Mouse (Mus musculus): ENCODE measurements around the gene Slc35e4. TPM values are rescaled to one million over a fixed set of nuclear protein-coding genes. Genes with fewer than 3 reads are reported as not detected.

The Slc35e4 gene
- total RNA-seq, 2 experiments from 2014 or later, result 18.4 to 19.6 TPM

- Histone ChIP-seq H3K4me3 (no peak overlapping the region), H3K27ac (no peak overlapping the region)
- intact Hi-C loops (cut with DNase I), result loop anchor here (2.0 kb wide), 1 partner anchor 19 kb away; no protein-coding TSS in a partner anchor
- no peak for DNase-seq
- no peak for TF ChIP-seq CTCF (IDR thresholded peaks at IDR 0.05)
Observed at GRCm38 (mm10) chr11:3893970-3894369, 20.5 kb downstream of the Slc35e4 start.

GRCm38 (mm10) chr11:3887331-3887730, 27.1 kb downstream of the Slc35e4 start:
- TF ChIP-seq CTCF (IDR thresholded peaks at IDR 0.05), result no peak
- no peak overlapping the region for H3K4me3 ChIP-seq
- no peak for DNase-seq
- H3K27ac ChIP-seq, result no peak overlapping the region
- intact Hi-C loops (cut with DNase I), result no loop called here

- Histone ChIP-seq H3K4me3 (no peak overlapping the region), H3K27ac (no peak overlapping the region)
- intact Hi-C loops (cut with DNase I), result loop anchor here (5.0 kb wide), 1 partner anchor 76 kb away; no protein-coding TSS in a partner anchor
- no peak for TF ChIP-seq CTCF (IDR thresholded peaks at IDR 0.05)
- no peak for DNase-seq
Observed at GRCm38 (mm10) chr11:3883711-3884110, 30.8 kb downstream of the Slc35e4 start.

- intact Hi-C loops (cut with DNase I), result loop anchor here (5.0 kb wide), 2 partner anchors 37 to 73 kb away; no protein-coding TSS in a partner anchor
- Histone ChIP-seq H3K4me3 (no peak overlapping the region), H3K27ac (no peak overlapping the region)
- peak; percentile 80 for DNase-seq
- TF ChIP-seq CTCF (IDR thresholded peaks at IDR 0.05), result peak; percentile 97
Observed at GRCm38 (mm10) chr11:3879836-3880235, 34.6 kb downstream of the Slc35e4 start.

- no peak for DNase-seq
- H3K27ac ChIP-seq, result no peak overlapping the region
- TF ChIP-seq CTCF (IDR thresholded peaks at IDR 0.05), result no peak
- intact Hi-C loops (cut with DNase I), result loop anchor here (5.0 kb wide), 1 partner anchor 39 kb away; no protein-coding TSS in a partner anchor
- H3K4me3 ChIP-seq, result no peak overlapping the region
Observed at GRCm38 (mm10) chr11:3878660-3879059, 35.8 kb downstream of the Slc35e4 start.

GRCm38 (mm10) chr11:3876419-3876818, 38.0 kb downstream of the Slc35e4 start:
- intact Hi-C loops (cut with DNase I), result loop anchor here (5.0 kb wide), 1 partner anchor 41 kb away; no protein-coding TSS in a partner anchor
- no peak overlapping the region for H3K4me3 ChIP-seq
- no peak overlapping the region for H3K27ac ChIP-seq
- no peak for DNase-seq
- no peak for TF ChIP-seq CTCF (IDR thresholded peaks at IDR 0.05)

- H3K27ac ChIP-seq, result peak overlapping the region; percentile 86
- intact Hi-C loops (cut with DNase I), result no loop called here
- no peak for DNase-seq
- TF ChIP-seq CTCF (IDR thresholded peaks at IDR 0.05), result no peak
- peak overlapping the region; percentile 79 for H3K4me3 ChIP-seq
Observed at GRCm38 (mm10) chr11:3864343-3864742, 50.1 kb downstream of the Slc35e4 start.

- peak within 1 kb of the TSS; percentile 79 for H3K4me3 ChIP-seq
- peak; percentile 49 for TF ChIP-seq CTCF (IDR thresholded peaks at IDR 0.05)
- peak within 1 kb of the TSS; percentile 86 for H3K27ac ChIP-seq
- intact Hi-C loops (cut with DNase I), result no loop called here
- peak; percentile 87 for DNase-seq
Observed at GRCm38 (mm10) chr11:3863454-3864112, 50.9 kb downstream of the Slc35e4 start, which contains the start of gene Osbp2. Gene Osbp2 (minus strand): TSS chr11:3863903.

- intact Hi-C loops (cut with DNase I), result no loop called here
- peak overlapping the region; percentile 86 for H3K27ac ChIP-seq
- peak overlapping the region; percentile 79 for H3K4me3 ChIP-seq
- DNase-seq, result peak; percentile 21
- no peak for TF ChIP-seq CTCF (IDR thresholded peaks at IDR 0.05)
Observed at GRCm38 (mm10) chr11:3862661-3863453, 51.6 kb downstream of the Slc35e4 start.

GRCm38 (mm10) chr11:3860361-3860760, 54.1 kb downstream of the Slc35e4 start:
- Histone ChIP-seq H3K4me3 (no peak overlapping the region), H3K27ac (no peak overlapping the region)
- TF ChIP-seq CTCF (IDR thresholded peaks at IDR 0.05), result no peak
- intact Hi-C loops (cut with DNase I), result no loop called here
- DNase-seq, result no peak

- DNase-seq, result no peak
- TF ChIP-seq CTCF (IDR thresholded peaks at IDR 0.05), result no peak
- intact Hi-C loops (cut with DNase I), result no loop called here
- no peak overlapping the region for H3K27ac ChIP-seq
- H3K4me3 ChIP-seq, result no peak overlapping the region
Observed at GRCm38 (mm10) chr11:3859778-3860177, 54.7 kb downstream of the Slc35e4 start.

GRCm38 (mm10) chr11:3857902-3858301, 56.6 kb downstream of the Slc35e4 start:
- intact Hi-C loops (cut with DNase I), result no loop called here
- TF ChIP-seq CTCF (IDR thresholded peaks at IDR 0.05), result no peak
- Histone ChIP-seq H3K4me3 (no peak overlapping the region), H3K27ac (no peak overlapping the region)
- DNase-seq, result no peak

Other genes starting within 250 kb of the Slc35e4 start
- gene Osbp2, start 50.8 kb downstream of the Slc35e4 start, total RNA-seq (2021), result 1 to 10 TPM in 1 of 2 experiments, under 1 TPM in 1; 0.71 to 1.3 TPM
- gene 4921536K21Rik, start 19.6 kb downstream of the Slc35e4 start, total RNA-seq (2021), result under 1 TPM; 0.10 to 0.31 TPM
- gene Dusp18, start 19.4 kb downstream of the Slc35e4 start, total RNA-seq (2021), result 10 to 100 TPM in 1 of 2 experiments, 1 to 10 TPM in 1; 8.8 to 14.7 TPM
- gene Tcn2, start 17.5 kb upstream of the Slc35e4 start, total RNA-seq (2021), result 10 to 100 TPM; 11.9 to 18.2 TPM
- gene Pes1, start 49.3 kb upstream of the Slc35e4 start, total RNA-seq (2021), result 10 to 100 TPM; 32.8 to 33.7 TPM
- gene 4930556J24Rik, start 62.1 kb upstream of the Slc35e4 start, total RNA-seq (2021), result not detected
- under 1 TPM in 1 of 2 experiments, not detected in 1; 0.20 TPM for gene Gal3st1, start 69.0 kb upstream of the Slc35e4 start, total RNA-seq (2021)
- gene Sec14l4, start 116.8 kb upstream of the Slc35e4 start, total RNA-seq (2021), result not detected
- gene Sec14l3, start 150.2 kb upstream of the Slc35e4 start, total RNA-seq (2021), result not detected
- gene Mtfp1, start 180.8 kb upstream of the Slc35e4 start, total RNA-seq (2021), result 10 to 100 TPM; 38.9 to 72.9 TPM
- under 1 TPM; 0.22 to 0.36 TPM for gene Sec14l2, start 208.8 kb upstream of the Slc35e4 start, total RNA-seq (2021)
- gene Rnf215, start 220.5 kb upstream of the Slc35e4 start, total RNA-seq (2021), result 1 to 10 TPM; 4.6 to 6.3 TPM
- gene Ccdc157, start 245.6 kb upstream of the Slc35e4 start, total RNA-seq (2021), result 1 to 10 TPM; 3.2 to 3.4 TPM
- 10 to 100 TPM; 13.9 to 19.6 TPM for gene Sf3a1, start 245.7 kb upstream of the Slc35e4 start, total RNA-seq (2021)

Data from gastrocnemius, adult 2 months (tissue).